Mouse (Mus musculus): ENCODE results near the gene Polr2l.

The Polr2l gene

DNA sequence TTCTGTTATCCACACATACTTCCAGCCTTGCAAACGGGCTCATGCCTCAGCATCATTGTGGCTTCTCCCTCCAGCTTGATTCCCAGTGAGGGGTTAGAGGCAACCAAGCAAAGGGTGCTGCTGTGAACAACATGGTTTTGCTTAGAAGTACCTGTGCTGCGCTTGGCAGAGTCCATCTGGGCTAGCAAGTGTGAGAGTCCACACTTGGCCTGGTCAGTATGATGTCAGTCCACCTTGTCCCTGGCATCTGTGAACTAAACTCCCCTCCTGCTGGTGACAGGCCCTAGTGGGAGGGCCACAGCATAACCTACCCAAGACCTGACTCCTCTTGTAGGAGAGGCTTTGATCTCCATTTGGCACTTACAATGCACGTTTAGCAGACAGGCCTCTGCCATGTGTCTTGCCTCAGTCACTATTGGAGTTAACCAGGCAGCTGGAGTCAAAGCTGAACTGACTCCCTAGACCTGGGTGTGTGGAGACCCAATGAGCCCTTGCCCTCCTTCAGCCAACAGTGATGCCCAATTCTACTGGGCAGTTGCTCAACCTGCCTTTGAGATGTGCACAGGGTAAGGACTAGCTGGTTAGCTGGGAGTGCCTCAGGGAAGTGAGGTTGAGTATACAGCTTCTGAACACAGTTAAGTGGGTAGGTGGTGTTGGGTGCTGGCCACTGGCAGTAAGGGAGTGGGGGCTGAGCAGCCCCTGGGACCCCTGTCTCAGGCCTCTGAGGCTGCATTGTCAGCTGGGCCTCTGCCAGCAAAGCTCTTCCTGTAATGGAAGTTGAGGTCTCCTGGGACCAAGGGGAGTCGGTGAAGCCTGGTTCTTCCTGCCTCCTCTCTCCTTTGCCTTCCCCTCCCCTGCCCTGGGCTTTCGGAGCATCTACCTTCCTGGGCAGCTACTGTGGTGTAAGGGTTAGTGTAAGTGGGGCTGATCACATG is 9.5 kb upstream of the Polr2l start:
- DNase-seq (ENCODE audit: low spot score) = no peak

GRCm38 (mm10) chr7:141483114-141483653 is 8.3 kb upstream of the Polr2l start:
- DNase-seq (ENCODE audit: low spot score) = no peak

DNA sequence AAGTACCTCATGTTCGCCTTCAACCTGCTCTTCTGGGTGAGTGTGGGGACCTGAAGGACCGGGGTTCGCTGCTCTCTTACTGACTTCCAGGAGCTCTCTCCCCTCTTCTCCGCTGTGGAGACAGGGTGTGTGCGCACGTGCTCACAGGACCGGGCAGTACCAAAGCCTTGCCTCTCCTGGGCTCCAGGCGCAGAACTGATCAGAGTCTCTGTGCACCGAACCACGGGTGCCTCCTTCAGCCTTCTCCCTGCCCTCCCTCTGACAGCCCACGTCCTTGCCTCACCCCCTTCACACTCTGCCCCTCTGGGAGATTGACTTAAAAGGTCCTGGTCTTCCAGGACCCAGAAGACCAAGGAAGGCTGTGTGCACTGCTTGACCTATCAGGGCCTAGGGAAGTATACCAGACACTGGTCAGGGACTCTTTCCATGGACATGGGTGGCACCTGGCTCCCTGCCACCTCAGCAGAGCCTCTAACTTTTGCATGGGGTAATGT is 7.6 kb upstream of the Polr2l start:
- no peak for DNase-seq (ENCODE audit: low spot score)

GRCm38 (mm10) chr7:141481498-141482401 is 6.8 kb upstream of the Polr2l start:
- no peak for DNase-seq (ENCODE audit: low spot score)

DNA sequence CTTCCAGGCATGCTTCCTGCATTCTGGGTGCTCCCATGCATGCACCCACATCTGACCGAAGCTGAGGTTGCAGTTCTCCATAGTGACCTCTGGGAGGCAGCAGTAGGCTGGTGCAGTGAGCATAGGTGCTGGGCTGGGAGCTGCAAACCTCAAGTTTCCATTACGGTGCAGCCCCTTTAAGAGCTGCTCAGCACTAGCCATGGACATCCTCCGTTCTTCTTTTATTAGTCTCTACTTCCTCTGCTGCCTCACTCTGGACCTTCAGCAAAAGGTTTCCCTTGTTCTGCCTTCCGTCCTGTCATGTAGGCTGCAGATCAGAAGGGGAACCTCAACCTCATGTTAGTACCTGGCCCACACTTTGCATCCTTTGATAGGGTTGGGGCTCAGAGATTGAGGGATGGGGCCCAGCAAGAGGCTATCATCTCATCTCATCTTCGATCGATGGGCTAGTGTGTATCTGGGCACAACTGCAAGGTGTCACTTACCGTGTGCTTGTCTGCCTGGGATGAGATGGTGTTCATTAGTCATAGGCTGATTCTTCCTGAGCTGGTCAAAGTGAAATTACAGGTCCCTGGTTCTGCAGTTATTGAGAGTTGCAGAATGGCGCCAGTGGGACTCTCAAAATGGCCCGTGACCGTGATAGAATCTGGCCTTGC is 6.0 kb upstream of the Polr2l start:
- DNase-seq (ENCODE audit: low spot score) = peak; percentile 79

- DNase-seq (ENCODE audit: low spot score) = no peak
These were observed 3.4 kb upstream of the Polr2l start for GRCm38 (mm10) chr7:141478270-141478748.

DNA sequence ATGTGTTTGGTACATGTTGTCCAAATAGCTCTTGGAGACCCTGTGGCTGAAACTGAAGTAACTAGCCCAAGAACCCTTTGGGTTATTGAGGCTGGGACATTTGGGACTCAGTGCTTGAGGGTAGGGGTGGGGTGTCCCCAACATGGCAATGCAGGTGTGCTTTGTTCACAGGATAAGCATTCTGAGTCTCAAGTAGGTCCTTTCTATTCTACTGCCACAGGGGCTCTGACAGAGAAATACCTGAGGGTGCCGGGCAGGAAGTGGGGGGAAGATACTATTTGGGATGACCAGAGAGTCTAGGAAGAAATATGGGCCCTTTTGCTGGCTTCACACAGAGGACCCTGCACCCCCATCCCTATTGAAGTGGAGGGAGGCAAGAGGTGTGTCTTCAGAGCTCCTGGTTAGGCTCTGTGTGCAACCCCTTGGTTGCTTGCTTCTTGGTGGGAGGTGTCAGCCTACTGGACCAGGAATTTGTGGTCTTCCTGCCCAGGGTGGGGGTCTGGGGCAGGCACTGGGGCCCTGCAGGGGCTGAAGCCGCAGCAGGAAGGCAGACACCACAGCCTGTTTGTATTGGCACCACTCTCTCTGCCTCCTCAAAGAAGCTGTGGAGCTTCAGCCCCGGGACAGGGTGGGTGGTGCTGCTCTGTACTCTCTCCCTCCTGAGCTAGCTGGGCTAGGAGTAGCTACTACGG is 2.8 kb upstream of the Polr2l start:
- no peak for DNase-seq (ENCODE audit: low spot score)

- DNase-seq (ENCODE audit: low spot score) = no peak
These were observed 2.0 kb upstream of the Polr2l start for GRCm38 (mm10) chr7:141476981-141477370.

DNA sequence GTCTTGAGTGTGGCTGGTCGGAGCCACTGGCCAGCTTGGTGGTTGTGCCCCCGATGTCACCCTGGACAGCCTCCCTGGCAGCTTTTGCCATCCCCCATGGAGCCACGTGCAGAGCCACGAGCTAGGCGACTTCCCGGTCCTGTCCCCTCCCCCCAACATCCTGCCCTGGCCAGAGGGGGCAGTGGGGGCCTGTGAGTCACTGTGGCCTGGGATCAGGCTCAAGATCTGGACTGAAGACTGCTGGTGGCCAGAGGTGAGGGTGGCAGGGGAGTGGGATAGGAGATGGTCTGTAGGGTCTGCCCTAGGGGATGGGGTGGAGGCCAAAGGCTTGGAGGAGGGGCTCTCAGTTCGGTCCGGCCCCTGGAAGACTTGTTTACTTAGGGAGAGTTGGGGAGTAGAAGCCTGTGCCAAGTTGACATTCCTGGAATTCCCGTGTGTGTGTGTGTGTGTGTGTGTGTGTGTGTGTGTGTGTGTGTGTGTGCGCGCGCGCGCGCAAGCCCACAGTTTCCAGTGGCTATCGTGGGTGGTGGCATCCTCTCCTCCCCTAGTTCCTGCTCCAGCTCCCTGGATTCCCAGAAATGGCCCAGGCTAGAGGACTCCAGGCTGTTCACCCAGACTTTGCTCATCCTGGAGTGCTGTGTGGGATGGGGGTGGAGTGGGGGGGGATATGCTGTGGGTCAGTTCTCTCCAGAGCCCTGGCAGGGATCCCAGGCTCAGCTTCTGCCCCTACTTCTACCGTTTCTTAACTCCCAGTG is 1.5 kb upstream of the Polr2l start:
- peak; percentile 73 for DNase-seq (ENCODE audit: low spot score)

- DNase-seq (ENCODE audit: low spot score) = no peak
These were observed 850 bp upstream of the Polr2l start for GRCm38 (mm10) chr7:141475805-141476158.

DNA sequence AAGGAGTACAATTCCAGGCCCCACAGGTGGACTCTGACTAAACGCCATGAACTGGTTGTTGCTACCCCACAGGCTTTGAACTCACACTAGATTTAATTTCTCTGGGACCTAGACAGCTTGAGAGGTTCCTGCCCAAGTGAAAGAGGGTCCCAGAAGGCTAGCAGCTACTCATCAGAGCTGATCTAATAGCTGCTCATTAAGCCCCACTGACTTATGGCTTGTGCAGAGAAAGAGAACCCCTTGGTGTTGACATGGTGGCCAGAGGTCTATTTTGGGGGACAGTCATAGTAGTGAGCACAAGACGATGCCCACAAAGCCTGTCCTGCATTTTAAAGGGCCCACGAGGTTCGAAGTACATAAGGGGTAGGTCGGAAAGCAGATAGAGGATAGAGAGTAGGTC is 772 bp downstream of the Polr2l start:
- DNase-seq (ENCODE audit: low spot score) = no peak

- no peak for DNase-seq (ENCODE audit: low spot score)
These were observed 2.2 kb downstream of the Polr2l start for GRCm38 (mm10) chr7:141472763-141473162.

- no peak for DNase-seq (ENCODE audit: low spot score)
These were observed 2.7 kb downstream of the Polr2l start for GRCm38 (mm10) chr7:141472226-141472625.

GRCm38 (mm10) chr7:141471236-141471635 is 3.7 kb downstream of the Polr2l start:
- DNase-seq (ENCODE audit: low spot score) = no peak

DNA sequence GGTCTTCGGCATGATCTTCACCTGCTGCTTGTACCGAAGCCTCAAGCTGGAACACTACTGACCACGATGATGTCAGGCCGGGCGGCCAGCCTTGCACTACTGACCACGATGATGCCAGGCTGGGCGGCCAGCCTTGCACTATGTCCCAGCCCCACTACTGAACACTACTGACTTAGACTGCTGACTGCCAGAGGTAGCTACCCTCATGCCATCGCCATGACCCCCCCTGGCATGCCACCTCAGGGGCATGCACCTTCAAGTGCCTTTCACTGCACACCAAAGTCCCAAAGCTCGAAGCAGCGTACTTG is 4.3 kb downstream of the Polr2l start:
- DNase-seq (ENCODE audit: low spot score) = no peak

- DNase-seq (ENCODE audit: low spot score) = no peak
These were observed 4.9 kb downstream of the Polr2l start for GRCm38 (mm10) chr7:141469901-141470636.

GRCm38 (mm10) chr7:141469352-141469751 is 5.6 kb downstream of the Polr2l start:
- DNase-seq (ENCODE audit: low spot score) = no peak

DNA sequence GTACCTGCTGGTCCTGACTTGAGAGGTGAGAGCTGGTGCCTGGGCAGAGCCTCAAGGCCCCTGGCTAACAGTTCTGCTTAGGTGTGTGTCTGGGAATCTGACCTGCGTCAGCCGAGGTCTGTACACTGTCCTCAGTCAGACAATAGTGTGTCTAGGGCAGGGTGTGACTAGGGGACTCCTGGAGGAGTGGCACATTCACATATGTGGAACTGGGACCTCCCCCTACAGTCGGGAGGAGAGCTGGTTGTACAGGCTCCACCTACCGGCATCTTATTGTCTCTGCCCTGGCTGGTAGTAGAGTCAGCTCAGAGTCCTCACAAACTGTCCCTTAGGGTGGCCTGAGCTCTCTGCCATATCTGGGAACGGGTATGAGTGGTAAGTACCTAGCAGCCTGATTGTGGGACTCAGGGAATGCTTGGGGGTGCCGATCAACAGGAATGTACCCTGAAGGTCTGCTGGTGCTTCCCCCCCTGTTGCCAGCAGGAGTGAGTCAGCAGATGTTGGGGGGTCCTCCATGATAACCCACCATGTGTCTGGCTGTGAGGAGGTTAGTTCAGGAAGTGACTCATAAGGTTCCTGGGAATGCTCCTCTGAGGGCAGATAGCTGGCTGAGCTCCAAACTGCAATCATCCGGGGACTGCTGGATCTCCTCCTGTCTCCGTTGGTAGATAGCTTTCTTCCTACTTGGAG is 6.3 kb downstream of the Polr2l start:
- no peak for DNase-seq (ENCODE audit: low spot score)

DNA sequence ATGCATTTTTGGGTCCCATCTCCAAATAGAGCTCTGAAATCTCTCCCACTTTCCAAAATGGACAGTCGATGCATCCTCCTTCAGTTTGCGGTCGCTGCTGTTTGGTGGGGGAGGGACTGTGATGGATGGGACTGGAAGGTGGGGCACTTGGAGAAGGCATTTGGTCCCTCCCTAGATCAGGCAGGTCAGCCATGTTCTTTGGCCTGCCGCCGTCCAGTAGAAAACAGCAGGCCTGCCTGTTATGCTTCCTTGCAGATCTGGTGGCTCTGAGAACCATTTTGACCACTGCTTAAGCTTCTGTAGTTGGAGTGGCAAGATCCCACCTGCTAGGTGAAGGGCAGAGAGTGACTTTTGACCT is 6.8 kb downstream of the Polr2l start:
- DNase-seq (ENCODE audit: low spot score) = no peak
